Mouse (Mus musculus) 3134 (cell line): ENCODE results near the gene Ccdc3.
"Not testable (repeated sequence)": the region's sequence is repeated elsewhere in the genome, so short reads cannot be mapped to it uniquely, and the experiment has no call there.

ENCODE experiments used
- DNase-seq: peaks from one replicate; pipeline ENCODE4 v3.0.0-alpha.2; 2011; ENCODE audit warnings: low spot score; ENCODE audit not compliant: insufficient read length; ENCODE audit errors: extremely low read depth

Ccdc3 gene

DNA sequence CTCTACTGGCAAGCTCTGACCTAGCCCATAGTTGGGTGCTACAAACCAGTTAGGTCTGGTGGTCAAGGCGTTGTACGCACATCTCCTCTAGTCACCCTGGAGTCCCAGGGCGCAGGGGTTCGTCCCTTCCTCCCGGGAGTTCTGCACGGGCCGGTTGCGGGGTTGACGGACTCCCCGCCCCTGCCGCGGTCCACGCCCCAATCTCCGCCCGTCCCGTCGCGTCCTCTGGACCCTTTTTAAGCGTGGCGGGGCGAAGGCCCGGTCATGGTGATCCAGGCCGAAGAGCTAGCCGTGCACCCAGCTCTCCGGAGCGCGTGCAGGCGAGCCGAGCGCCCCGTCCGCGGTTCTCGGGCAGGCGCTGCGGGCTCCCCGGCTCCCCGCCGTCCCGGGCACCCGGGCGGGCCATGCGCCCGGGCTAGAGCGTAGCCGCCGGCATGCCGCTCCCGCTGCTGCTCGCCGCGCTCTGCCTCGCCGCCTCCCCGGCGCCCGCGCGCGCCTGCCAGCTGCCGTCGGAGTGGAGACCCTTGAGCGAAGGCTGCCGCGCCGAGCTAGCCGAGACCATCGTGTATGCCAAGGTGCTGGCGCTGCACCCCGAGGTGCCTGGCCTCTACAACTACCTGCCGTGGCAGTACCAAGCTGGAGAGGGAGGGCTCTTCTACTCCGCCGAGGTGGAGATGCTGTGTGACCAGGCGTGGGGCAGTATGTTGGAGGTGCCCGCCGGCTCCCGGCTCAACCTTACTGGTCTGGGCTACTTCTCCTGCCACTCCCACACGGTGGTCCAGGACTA, at the start of gene Ccdc3:
Gene Ccdc3 (plus strand): TSS at position 277 of the 787 bp plus-strand sequence.
- DNase-seq = no peak

DNA sequence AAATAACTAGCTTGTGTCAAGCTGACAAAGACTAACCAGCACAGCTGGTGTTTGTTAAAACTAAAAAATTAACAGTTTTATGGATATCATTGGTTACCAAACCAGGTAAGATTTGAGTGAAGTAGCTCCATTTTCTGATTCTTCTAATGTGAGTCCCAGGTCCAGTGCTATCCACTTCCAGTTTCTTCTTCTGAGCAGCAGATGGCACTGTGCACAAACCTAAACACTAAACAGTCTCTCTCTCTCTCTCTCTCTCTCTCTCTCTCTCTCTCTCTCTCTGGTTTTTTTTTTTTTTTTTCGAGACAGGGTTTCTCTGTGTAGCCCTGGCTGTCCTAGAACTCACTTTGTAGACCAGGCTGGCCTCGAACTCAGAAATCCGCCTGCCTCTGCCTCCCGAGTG, 47.2 kb upstream of the Ccdc3 start:
- not testable (repeated sequence) for DNase-seq

DNA sequence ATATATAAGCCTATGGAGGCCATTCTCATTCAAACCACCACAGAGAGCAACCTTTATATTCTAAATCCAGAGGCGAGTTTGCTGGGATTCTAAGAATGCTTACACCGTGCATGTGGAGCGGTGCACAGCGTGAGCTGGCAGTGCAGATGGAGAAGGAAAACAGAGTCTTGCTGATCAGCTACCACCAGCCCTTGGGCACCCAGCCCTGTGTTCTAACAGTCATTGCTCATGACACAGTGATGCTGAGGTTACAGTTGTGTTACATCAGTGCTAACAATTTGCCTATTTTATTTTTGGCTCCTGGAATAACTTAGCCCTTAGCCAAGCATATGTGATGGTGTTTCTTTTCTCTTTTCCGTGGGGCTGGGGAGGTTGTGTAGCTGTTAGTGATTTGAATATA, 42.7 kb upstream of the Ccdc3 start:
- no peak for DNase-seq

DNA sequence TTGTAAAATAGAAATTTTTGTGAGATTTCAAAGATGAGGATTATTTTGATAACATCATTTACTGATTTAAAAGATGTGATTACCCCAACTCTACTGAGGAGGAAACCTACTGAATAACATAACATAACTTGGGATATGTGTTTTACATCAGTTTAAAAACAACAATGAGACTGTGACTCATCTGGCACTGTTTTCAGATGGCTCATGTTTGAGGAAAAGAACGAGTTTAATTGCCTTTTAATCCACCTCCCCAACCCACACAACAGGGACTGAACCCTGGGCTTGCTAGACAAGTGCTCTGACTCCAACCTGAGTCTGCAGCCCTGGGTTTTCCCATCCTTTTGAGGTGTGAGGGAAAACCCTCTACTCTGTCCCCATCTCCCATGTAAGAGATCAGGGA, 42.3 kb upstream of the Ccdc3 start:
- DNase-seq = no peak

DNA sequence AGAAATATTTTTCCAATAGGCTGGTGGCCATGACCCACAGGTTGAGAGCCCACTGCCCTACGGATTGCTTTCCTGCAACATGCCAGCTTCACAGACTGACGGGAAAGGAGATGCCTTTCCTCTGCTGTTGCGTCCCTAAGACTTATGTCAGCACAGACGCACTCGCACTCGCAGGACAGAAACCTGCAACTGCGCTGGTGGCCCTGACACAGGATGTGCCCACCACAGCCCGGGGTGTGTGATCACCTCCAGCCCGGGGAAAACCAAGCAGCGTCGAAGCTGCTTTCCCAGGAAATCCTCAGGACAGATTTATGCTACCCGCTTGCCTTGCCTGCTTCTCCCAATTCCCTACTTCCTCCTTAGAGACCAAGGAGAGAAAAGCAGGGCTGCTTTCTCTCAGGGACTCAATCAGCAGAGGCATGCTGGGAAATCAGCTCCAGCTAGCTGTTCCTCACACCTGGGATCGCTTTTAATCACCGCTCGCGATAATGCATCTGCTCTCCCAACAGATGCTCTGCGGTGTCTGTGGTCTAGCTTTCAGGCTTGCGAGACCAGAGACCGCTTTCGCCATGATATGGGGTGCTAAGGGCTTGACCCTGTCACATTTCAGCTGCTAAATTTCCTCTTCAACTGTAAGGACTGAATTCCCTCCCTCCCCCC, 39.7 kb upstream of the Ccdc3 start:
- no peak for DNase-seq

DNA sequence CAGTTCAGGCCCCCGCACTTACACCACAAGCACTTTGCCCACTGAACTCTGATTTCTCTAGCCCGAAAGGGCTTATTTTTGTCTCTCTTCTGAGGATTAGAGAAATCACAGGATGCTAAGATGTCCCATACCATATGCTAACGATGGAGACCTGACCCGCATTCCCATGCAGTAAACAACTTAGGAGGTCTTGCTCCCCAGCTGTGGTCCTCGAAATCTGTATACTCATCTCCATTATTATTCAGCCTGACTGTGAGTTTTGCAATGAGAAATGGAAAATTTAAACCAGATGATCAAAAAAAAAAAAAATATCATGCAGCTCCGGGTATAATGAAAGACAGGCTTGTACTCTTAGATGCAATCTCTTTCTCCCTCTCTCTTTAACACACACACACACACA, 38.4 kb upstream of the Ccdc3 start:
- DNase-seq = no peak

DNA sequence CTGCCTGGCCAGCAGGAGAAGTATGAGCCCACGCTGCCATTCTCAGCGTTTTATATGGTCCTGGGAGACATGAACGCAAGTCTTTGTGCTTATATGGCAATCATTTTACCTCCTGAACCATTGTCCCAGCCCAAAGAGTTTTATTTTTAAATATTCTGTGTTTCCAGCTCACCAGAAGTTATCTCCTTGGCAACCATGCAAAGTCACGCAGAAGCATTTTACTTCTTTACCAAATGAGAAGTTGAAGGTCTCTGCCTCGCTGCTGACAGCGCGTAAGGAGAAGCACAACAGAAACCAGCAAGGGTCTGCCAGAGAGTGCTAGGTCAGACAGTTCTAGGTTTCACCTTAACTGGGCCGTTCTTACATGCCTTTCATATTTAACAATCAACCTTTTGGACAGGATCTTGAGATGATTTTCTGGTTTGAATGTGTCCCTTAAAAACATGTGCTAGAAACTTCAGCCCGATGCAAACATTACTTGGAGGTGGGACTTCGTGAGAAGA, 35.8 kb upstream of the Ccdc3 start:
- no peak for DNase-seq

DNA sequence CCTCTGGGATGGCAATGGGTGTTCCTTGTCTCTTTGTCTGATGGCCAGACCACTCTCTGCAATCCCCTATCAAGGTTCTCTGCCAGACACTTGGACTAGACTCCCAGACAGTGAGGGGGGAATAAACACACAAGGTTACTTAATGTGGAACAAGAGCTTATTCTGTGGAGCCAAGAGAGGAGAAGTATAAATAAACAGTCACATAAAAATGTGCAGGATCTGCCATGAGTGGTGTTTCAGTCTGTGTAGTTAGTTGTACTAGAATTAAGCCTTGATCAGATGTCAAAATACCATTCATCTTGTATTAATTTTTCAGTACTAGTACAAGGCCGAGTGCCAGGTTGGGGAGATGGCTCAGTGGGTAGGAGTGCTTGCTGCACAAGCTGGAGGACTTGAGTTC, 34.7 kb upstream of the Ccdc3 start:
- no peak for DNase-seq

DNA sequence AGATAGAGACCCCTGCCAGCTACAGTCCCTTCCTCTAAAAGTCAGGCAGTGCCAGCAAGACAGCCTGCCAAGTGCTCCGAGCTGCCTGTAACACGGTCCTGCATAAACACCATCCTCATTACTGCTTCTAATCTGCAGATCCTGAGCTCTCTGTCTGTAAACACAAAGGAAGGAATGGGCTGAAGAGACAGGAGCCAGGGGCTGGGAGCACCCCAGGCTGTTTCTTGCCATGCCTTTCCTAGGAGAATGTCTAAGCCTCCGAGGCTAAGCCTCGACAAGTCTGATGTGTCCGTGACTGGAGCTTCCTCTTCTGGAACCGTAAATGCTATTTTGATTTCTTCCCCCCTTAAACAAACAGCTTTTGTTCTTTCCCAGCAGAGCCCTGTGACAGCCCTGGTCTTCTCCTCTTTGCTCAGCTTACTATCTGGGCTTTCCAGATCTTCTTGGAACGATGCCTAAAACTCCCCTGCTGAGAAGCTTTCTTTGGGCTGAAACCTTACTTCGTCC, 24.7 kb upstream of the Ccdc3 start:
- no peak for DNase-seq

DNA sequence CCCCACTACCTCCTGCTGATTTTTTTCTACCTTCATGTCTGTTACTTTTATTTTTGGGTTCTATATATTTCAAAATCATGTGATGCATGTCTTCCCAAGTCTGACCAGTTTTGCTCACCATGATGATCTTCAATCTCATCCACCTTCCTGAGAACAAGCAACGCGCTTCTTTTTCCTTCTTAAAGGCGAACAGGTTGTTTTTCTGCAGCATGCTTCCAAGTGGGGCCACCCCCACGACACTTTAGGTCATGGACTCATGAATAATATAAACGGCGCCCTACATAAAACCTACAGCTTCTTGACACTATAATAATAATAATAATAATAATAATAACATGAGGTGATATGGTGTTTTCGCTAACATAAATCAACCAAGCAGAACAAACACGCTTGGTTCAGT, 23.2 kb upstream of the Ccdc3 start:
- no peak for DNase-seq

DNA sequence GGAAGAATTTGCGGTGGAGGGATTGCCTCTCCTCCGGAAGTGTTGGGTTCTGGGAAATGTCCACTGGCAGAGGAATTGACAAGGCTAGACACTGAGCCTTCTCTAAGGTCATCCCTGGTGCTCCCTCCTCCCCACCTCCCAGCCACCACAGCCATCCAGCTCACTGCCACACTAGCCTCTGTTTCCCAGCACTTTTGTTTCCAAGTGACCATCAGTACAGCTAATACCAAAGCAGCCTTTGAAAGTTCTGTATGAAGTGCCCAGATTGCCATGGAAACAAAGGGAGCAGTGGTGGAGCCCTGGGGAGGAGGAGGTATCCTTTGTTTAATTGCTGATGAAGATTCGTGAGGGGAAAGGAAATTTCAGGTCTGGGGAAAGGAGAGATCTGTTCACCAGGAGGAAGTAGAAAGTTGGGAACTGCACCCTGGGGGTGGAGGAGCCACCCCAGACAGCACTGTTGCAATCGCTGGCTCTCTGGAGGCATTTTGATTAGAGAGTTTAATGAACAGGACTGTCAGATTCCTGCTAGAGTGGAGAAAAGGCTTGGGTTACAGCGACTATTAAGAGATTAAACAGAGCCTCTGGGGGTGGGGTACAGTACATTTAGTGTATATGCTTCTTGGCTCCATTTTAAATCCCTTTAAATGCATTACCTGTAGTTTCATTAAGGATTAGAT, 20.6 kb upstream of the Ccdc3 start:
- no peak for DNase-seq

DNA sequence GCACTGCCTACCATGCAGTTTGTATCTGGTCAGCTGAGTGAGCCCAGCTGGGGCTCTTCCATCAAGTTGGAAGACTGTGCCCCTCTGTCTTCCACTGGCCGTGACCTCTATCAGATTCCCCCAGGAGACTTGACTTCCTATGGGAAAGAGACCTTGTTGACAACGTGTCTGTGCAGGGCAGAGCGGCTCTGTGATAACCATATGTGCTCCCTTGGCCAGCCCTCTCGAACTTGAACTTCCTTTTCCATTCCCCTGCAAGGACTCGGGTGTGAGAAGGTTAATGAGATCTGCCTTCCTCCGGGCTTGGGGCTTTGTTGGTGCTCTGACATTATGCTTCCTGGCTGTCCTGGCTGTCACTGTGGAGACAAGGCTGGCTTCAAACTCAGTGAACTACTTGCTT, 12.1 kb upstream of the Ccdc3 start:
- no peak for DNase-seq

DNA sequence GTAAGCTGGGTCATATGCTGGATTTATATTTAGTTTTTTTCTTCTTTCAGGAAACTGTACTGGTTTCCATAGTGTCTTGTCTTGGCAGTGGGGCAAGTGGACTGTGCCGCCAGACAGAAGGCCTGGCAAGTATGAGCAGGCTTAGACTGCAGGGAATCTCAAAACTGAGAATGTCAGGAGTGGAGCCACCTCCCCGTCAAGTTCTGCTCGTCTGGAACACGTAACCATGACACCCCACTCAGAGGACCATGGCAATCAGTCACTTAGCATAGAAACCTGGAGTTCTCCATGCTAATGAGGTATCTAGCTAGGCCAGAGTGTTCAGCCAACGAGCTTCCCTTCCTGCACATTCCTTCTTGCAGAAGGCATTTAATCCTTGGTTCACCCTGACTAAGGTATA, 10.2 kb upstream of the Ccdc3 start:
- no peak for DNase-seq

DNA sequence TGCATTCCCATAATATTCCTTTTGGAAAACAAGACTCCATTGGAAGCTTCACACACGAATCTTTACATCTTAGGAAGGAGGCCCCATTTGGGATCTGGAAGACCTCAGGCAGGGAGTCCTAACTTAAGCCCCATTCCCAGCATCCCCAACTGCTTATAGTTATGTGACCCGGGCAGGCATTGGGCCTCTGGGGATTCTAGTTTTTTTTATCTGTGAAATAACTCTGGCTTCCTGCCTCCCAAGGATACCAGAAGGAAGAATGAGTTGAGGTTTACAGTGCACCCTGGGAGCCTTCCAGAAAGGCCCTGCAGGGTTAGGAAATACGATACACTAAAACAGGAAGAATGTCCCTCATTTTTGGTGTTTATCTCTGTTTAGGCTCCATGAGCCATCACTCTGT, 8.5 kb upstream of the Ccdc3 start:
- no peak for DNase-seq

DNA sequence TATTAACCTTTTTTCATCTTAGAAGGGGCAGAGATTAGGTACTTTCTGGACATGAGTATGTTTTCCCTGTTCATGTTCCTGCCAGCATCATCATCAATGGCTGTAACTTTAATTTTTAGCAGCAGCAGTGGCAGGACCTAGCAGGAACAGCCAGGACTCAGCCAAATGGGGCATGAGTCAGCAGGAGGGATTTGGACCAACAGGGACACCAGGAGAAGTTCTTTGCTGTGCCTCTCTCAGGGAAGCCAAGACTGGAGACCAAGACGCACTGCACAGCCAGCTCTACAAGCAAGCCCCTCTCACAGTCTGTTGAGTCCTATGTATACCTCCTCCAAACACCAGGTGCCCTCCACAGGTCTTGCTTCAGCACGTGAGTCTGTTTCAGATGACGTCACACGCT, 5.5 kb upstream of the Ccdc3 start:
- peak; percentile 34 for DNase-seq

DNA sequence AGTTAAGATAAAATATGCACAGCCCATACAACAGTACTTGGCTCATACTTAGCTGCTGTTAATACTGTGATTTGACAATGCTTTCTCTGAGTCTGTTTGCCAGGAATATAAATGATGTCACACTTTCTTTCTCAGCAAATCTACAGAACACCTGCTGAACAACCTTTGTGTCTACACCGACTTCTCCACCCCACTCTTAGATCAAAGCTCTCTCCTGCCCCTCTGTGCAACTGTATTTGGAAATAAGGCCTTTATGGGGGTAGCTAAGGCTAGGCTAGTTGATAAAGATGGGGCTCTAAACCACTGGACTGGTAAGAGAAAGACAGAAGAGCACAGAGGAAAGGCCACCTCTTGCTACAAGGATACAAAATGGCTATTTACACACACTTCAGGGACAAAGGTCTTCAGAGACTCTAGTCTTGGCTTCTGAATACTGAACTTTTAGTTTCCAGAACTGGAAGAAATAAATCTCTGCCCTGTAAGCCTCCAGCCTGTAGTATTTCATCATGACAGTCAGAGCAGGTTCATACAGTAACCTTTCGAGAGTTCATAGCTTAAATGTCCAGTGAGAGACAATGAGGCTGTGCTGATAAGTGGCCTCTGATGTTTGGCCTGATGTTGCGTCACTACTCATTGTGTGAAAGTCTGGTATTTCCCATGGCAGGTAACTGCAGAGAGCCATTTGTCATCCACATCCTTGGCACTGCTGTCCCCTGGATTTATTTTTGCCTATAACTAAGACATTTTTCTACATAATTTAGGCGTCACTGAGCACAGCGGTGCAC, 2.4 kb upstream of the Ccdc3 start:
- no peak for DNase-seq

DNA sequence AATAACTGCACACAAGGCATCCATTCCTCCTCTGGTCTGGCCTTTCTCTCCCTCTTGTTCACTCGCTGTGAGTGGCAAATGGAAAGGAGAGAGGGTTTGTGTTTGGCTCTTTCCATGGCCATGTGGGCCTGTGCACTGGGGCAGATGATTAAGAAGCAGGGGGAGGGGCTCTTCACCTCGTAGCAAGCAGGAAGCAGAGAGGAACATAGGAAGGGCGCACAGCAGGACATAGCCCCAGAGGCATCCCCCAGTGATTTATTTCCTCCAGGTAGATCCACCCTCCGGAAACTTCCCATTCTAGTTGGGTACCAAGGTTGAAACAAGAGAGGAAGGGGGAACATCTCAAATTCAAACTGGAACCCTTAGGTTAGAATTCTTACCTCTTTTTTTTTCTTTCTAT, 2.4 kb downstream of the Ccdc3 start:
- no peak for DNase-seq

DNA sequence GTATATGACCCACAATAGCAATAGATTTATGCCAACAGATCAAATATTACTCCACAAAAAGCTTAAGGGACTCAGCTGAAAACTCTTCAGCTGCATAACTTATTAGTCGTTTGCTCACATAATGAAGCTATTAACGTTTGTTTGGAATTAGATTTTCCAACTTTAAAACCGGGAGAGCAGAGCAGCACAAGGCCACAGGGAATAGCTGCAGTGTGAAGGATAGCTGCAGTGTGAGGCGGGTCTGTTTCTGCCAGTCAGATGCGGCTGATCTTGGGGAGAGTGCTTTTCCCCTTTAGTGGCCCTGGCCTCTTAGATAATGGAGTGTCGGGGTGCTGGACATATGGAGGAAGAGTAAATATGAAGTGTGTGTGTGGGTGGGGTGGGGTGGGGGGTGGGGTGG, 6.9 kb downstream of the Ccdc3 start:
- DNase-seq = no peak

DNA sequence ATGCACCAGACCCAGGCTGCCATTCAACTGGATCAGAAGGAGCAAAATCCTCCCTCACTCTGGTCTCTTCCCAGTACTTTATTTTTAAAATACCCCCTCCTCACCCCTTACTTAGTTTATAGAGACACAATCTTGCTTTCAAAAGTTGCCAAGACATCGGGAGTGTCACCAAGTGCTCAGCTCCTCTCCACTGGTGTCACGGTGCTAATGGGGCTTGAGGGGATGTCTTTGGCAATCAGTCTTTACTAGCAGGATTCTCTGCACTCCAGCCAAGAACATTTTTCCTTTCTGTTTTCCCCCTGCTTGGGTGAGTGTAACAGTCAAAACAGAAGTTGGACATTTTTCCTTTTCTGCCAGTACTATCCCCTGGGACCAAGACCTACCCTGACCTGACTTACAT, 10.3 kb downstream of the Ccdc3 start:
- DNase-seq = no peak

DNA sequence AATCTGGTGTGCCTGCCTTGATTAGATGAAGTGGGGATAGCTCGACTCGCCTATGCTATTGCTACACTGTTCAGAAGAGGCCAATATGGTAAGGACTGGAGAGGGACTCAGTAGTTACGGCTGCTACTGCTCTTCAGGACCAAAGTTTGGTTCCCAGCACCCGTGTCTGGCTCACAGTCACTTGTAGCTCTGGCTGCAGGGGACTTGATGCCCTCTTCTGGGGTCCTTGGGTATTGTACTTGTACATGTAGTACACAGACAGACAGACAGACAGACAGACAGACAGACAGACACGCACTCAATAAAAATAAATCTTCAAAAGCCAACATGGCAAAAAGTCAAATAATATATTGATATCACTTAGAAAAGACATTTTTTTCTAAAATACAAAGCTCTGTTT, 17.1 kb downstream of the Ccdc3 start:
- no peak for DNase-seq
